Mouse (Mus musculus): ENCODE measurements at regions not wholly inside any gene's neighbourhood (a gene's known extent, or its start where the extent isn't known, plus 50 kb on each side); places are given as distances from the start of the nearest gene placed in this dataset.

- DNase-seq = peak; percentile 19
These were observed 153.6 kb downstream of the Thbs2 start for GRCm38 (mm10) chr17:14540269-14540975.

- DNase-seq = no peak
These were observed 154.4 kb downstream of the Thbs2 start for GRCm38 (mm10) chr17:14539651-14540050.

DNA sequence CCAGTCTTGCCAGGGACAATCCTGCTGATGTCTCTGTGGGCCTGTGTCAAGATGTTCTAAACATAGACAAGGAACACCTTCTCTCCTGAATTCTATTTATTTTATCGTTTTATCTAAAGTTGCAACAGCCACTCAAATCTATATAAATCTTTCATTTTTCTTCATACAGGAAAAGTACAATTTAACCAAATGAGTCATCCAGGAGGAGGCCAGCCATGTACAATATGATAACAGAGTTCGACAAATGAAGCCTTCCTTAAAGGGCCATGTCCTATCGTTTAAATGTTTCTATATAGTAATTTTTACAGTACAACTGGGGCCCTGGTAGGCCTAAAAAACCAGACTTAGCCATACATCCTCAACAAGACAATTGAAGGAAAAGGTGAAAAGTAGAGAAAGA, 154.8 kb downstream of the Thbs2 start:
- DNase-seq = no peak

GRCm38 (mm10) chr17:14538527-14538926, 155.5 kb downstream of the Thbs2 start:
- no peak for DNase-seq

- no peak for DNase-seq
These were observed 161.1 kb downstream of the Thbs2 start for GRCm38 (mm10) chr17:14532979-14533314.

- no peak for DNase-seq
These were observed 161.6 kb downstream of the Thbs2 start for GRCm38 (mm10) chr17:14532298-14532978.

- DNase-seq = no peak
These were observed 162.2 kb downstream of the Thbs2 start for GRCm38 (mm10) chr17:14531796-14532195.

GRCm38 (mm10) chr17:14527691-14528090, 166.3 kb downstream of the Thbs2 start:
- no peak for DNase-seq

- DNase-seq = no peak
These were observed 168.8 kb downstream of the Thbs2 start for GRCm38 (mm10) chr17:14525255-14525654.

- DNase-seq = peak; percentile 19
These were observed 169.4 kb downstream of the Thbs2 start for GRCm38 (mm10) chr17:14524426-14525236.

DNA sequence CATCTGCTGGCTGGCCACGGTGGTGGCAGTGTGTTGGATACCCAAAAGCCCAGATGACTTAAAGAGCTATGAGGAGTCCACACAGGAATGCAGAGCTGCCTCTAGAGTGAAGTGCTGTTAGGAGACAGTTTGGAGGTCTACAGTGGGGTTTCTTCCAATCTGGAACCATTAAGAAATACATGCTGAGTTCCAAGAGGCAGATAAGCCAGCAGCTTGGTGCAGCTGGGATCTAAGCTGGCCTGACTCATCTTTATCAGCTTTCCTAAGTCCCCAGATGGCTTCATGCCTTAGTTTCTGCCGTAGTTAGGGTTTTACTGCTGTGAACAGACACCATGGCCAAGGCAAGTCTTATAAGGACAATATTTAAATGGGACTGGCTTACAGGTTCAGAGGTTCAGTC, 172.0 kb downstream of the Thbs2 start:
- no peak for DNase-seq

- DNase-seq = peak; percentile 57
These were observed 173.5 kb downstream of the Thbs2 start for GRCm38 (mm10) chr17:14520565-14520964.

DNA sequence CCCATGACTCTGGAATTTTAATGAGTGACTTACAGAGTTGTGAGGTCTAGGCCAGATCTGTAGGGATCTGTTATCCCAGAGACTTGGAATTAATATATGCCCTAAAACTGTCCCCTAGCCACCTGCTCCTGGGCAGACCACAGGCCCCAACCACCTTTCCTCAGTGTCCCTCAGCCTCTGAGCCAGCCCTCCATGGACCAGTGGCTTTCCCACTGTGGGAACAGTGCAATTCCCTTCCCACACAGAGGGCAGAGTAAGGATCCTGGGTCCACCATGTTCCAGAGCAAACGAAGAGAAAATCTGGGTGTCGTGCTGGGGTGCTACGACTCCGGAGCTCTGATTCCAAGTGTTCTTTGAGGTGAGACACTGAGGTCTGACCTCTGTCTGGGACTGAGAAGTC, 174.7 kb downstream of the Thbs2 start:
- DNase-seq = no peak

DNA sequence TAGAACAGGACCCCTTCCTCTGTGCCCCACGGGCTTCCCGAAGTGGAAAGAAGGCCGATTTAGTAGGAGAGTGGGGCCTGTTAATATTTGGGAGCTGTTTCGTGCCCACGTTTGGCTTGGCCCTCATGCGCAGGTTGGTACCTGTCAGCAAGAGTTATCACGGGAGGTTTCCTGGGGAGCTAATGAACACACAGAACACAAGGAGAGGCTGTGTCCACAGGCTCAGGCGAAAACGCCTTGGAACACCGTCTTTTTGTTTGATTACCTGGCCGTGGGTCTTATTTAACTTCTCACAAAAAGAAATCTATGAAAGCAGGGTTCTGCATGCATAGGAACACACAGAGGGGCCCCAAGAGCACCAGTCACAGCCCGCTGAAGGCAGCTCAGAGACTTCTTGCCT, 175.8 kb downstream of the Thbs2 start:
- DNase-seq = no peak

- no peak for DNase-seq
These were observed 176.7 kb downstream of the Thbs2 start for GRCm38 (mm10) chr17:14517368-14517767.

GRCm38 (mm10) chr17:14516097-14516496, 177.9 kb downstream of the Thbs2 start:
- DNase-seq = peak; percentile 34

DNA sequence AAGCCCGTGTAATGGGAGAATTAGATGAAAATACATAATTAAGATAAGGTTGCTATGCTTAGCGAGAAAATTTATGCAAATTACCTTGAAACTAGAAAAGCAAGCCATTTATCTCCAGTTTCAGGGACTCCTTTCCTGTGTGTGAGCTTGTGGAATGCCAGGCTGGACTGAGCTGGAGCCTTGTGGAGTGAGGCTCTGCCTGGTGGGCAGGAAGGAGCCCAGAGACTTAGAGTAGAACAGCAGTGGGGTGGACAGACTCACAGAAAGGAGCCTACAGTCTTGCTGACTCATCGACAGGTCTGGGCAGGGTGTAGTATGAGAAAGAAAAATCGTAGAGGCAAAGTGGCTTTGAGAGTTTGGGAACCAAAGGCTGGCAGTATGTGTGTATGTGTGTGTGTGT, 180.6 kb downstream of the Thbs2 start:
- peak; percentile 17 for DNase-seq

GRCm38 (mm10) chr17:14510486-14510885, 183.5 kb downstream of the Thbs2 start:
- no peak for DNase-seq

DNA sequence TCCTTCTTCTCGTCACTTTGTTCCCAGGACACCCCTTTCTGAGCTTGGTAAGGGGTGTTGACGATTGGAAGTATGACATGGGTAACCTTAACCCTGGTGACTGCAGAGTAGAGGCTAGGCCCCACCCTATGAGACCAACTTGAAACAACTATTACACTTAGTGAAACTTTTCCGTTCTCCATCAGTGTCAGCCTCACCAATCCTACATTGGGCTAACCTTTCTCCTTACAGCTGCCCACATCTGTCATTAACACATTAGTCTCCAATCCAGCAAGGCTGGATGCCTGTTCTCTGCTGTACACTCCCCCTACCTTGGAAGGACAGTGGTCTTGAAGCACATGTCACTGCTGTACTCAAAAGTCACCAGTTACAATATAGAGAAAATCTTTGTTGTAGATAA, 186.9 kb downstream of the Thbs2 start:
- DNase-seq = no peak

GRCm38 (mm10) chr17:14506123-14506522, 187.9 kb downstream of the Thbs2 start:
- no peak for DNase-seq

DNA sequence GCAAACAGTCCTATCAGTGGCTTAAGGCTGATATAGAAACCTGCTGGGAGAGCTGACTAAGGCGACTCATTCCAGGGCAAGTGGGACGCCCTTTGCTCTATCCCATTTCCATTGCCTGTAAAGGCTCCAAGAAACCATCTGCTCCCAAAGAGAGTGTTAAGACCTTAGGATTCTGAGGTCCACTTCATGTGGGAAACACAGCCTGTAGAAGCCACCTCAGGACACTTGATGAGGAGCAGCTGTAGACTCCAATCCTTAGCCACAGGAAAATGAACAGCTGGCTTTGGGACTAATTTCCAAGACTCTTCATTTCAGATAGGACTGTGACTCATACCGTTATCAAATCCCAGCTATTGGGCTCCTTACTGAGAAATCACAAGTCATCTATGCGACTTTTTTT, 188.6 kb downstream of the Thbs2 start:
- DNase-seq = no peak

DNA sequence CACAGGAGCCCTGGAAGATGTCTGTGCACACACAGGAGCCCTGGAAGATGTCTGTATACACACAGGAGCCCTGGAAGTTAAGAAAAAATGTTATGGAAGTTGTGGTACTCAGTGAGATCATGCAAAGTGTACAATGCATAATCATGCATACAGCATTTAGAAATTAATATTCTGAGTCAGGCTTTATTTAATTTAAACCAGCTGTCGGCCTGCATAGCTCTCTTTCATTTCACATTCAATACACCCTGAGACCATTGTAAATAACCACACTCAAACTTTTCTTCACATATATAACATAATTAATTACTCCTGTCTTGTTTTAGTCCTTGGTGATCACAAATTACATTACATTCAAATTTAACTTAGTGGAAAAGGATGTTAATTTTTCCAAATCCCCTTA, 190.4 kb downstream of the Thbs2 start:
- no peak for DNase-seq

GRCm38 (mm10) chr17:14501341-14501740, 192.7 kb downstream of the Thbs2 start:
- DNase-seq = no peak
